Mouse (Mus musculus) G1E (cell line): ENCODE results near the gene Smim26.
"Not testable (repeated sequence)": the region's sequence is repeated elsewhere in the genome, so short reads cannot be mapped to it uniquely, and the experiment has no call there.

ENCODE experiments used
- CTCF ChIP-seq: IDR thresholded peaks from 2 replicates; pipeline ENCODE4 v1.5.1; 2012; ENCODE audit warnings: low read depth, low read length, inconsistent platforms, mixed read lengths
- TAL1 ChIP-seq: conservative IDR thresholded peaks from 2 replicates; pipeline ENCODE4 v1.6.1; 2012; ENCODE audit warnings: low read depth, low read length, inconsistent platforms, mixed read lengths

DNA sequence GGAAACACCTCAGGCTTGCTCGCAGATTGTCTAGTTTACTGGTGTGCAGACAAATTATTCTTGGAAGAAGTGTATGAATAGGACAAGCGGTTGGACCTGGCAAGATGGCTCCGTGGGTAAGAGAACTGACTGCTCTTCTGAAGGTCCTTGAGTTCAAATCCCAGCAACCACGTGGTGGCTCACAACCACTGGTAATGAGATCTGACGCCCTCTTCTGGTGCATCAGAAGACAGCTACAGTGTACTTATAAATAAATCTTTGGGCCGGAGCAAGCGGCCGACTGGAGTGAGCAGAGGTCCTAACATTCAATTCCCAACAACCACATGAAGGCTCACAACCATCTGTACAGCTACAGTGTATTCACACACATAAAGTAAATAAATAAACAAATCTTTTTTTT, 818 bp upstream of the Smim26 start:
- TF ChIP-seq CTCF, TAL1: not testable (repeated sequence)
